Mouse (Mus musculus) C2C12 (cell line): ENCODE measurements at regions not wholly inside any gene's neighbourhood (a gene's known extent, or its start where the extent isn't known, plus 50 kb on each side); places are given as distances from the start of the nearest gene placed in this dataset.

Experiments used
- H3K27me3 ChIP-seq: one replicate; pipeline ENCODE4 v1.6.1; 2011; ENCODE audit not compliant: control insufficient read depth, insufficient read depth, insufficient read length
- H3K36me3 ChIP-seq: one replicate; pipeline ENCODE4 v1.6.1; 2011; ENCODE audit not compliant: control insufficient read depth, insufficient read depth
- H3K4me3 ChIP-seq: one replicate; pipeline ENCODE4 v1.5.1; 2011; ENCODE audit warnings: mild to moderate bottlenecking, control low read depth; ENCODE audit not compliant: poor library complexity, insufficient read depth, severe bottlenecking
- H3K79me2 ChIP-seq: one replicate; pipeline ENCODE4 v1.6.1; 2011; ENCODE audit not compliant: control insufficient read depth, insufficient read depth
- H3K79me3 ChIP-seq: one replicate; pipeline ENCODE4 v1.6.1; 2011; ENCODE audit warnings: low read depth, control low read depth
- H3ac ChIP-seq: one replicate; pipeline ENCODE3; 2011; ENCODE audit warnings: low read depth; ENCODE audit not compliant: control insufficient read depth, insufficient read length
- CEBPB ChIP-seq: IDR thresholded peaks from one replicate; pipeline ENCODE4 v1.6.1; 2011; ENCODE audit warnings: low read depth, mild to moderate bottlenecking, control low read depth, moderate library complexity
- CTCF ChIP-seq: IDR thresholded peaks from one replicate; pipeline ENCODE4 v1.5.1; 2011; ENCODE audit not compliant: control insufficient read depth, insufficient read depth, insufficient read length
- FOSL1 ChIP-seq: IDR thresholded peaks from one replicate; pipeline ENCODE4 v1.8.0; 2011; ENCODE audit warnings: mild to moderate bottlenecking, low read length; ENCODE audit not compliant: poor library complexity, insufficient read depth, severe bottlenecking
- MAX ChIP-seq: IDR thresholded peaks from one replicate; pipeline ENCODE4 v1.6.1; 2011; ENCODE audit warnings: mild to moderate bottlenecking, control low read depth
- MYOD1 ChIP-seq: IDR thresholded peaks from one replicate; pipeline ENCODE4 v1.6.1; 2011; ENCODE audit warnings: low read depth; ENCODE audit not compliant: control insufficient read depth, insufficient read length
- MYOG ChIP-seq: IDR thresholded peaks from one replicate; pipeline ENCODE4 v1.6.1; 2011; ENCODE audit not compliant: control insufficient read depth, insufficient read length; ENCODE audit errors: extremely low read depth
- USF1 ChIP-seq: IDR thresholded peaks from one replicate; pipeline ENCODE4 v1.6.1; 2011; ENCODE audit warnings: low read depth, mild to moderate bottlenecking, control low read depth, moderate library complexity

GRCm38 (mm10) chr6:51036553-51036952 is 382.3 kb upstream of the Npvf start:
- TF ChIP-seq USF1 = no peak
- TF ChIP-seq MYOG = no peak
- no peak for TF ChIP-seq MAX
- no peak for TF ChIP-seq FOSL1
- no peak for TF ChIP-seq CTCF
- no peak for TF ChIP-seq CEBPB
- no peak for TF ChIP-seq MYOD1
- H3K27me3 ChIP-seq = no peaks in the 10 kb centered on the region
- no peak overlapping the region for H3K4me3 ChIP-seq
- H3K79me3 ChIP-seq = no peaks in the 10 kb centered on the region
- H3ac ChIP-seq = no peak overlapping the region
- no peaks in the 10 kb centered on the region for H3K36me3 ChIP-seq
- H3K79me2 ChIP-seq = no peaks in the 10 kb centered on the region

GRCm38 (mm10) chr6:51036956-51037355 is 382.7 kb upstream of the Npvf start:
- H3K79me3 ChIP-seq = no peaks in the 10 kb centered on the region
- H3K36me3 ChIP-seq = no peaks in the 10 kb centered on the region
- no peaks in the 10 kb centered on the region for H3K79me2 ChIP-seq
- H3K4me3 ChIP-seq = no peak overlapping the region
- no peak for TF ChIP-seq CTCF
- TF ChIP-seq MYOD1 = no peak
- TF ChIP-seq USF1 = no peak
- no peak for TF ChIP-seq FOSL1
- no peak for TF ChIP-seq CEBPB
- TF ChIP-seq MYOG = no peak
- TF ChIP-seq MAX = no peak
- H3K27me3 ChIP-seq = no peaks in the 10 kb centered on the region
- H3ac ChIP-seq = no peak overlapping the region

GRCm38 (mm10) chr6:51039486-51040180 is 385.4 kb upstream of the Npvf start:
- Histone ChIP-seq H3K79me2 (no peaks in the 10 kb centered on the region), H3K79me3 (no peaks in the 10 kb centered on the region), H3K4me3 (no peak overlapping the region), H3ac (no peak overlapping the region), H3K36me3 (no peaks in the 10 kb centered on the region), H3K27me3 (peaks cover 4% of the 10 kb centered on the region)
- TF ChIP-seq MAX (no peak), MYOG (no peak), USF1 (no peak), MYOD1 (no peak), CTCF (no peak), FOSL1 (no peak), CEBPB (no peak)

- no peak for TF ChIP-seq MYOG
- no peak for TF ChIP-seq MAX
- no peak for TF ChIP-seq MYOD1
- TF ChIP-seq USF1 = no peak
- no peak for TF ChIP-seq CTCF
- no peak for TF ChIP-seq FOSL1
- TF ChIP-seq CEBPB = no peak
- H3K36me3 ChIP-seq = no peaks in the 10 kb centered on the region
- H3K27me3 ChIP-seq = peaks cover 12% of the 10 kb centered on the region
Measured at GRCm38 (mm10) chr6:51043970-51044369, 388.5 kb upstream of the Nfe2l3 start.

GRCm38 (mm10) chr6:51044873-51045272 is 387.6 kb upstream of the Nfe2l3 start:
- H3K27me3 ChIP-seq = peaks cover 12% of the 10 kb centered on the region
- no peaks in the 10 kb centered on the region for H3K79me2 ChIP-seq
- H3ac ChIP-seq = no peak overlapping the region
- no peaks in the 10 kb centered on the region for H3K36me3 ChIP-seq
- TF ChIP-seq MYOD1 = no peak
- no peak for TF ChIP-seq USF1
- no peak for TF ChIP-seq MYOG
- no peak for TF ChIP-seq FOSL1
- no peak overlapping the region for H3K4me3 ChIP-seq
- H3K79me3 ChIP-seq = no peaks in the 10 kb centered on the region

More at GRCm38 (mm10) chr6:51043970-51044369, 388.5 kb upstream of the Nfe2l3 start:
- Histone ChIP-seq H3K79me3 (no peaks in the 10 kb centered on the region), H3K79me2 (no peaks in the 10 kb centered on the region), H3K4me3 (no peak overlapping the region), H3ac (no peak overlapping the region)

GRCm38 (mm10) chr6:51052451-51052921 is 380.0 kb upstream of the Nfe2l3 start:
- Histone ChIP-seq H3K79me3 (no peaks in the 10 kb centered on the region), H3K36me3 (no peaks in the 10 kb centered on the region), H3K27me3 (peaks cover 8% of the 10 kb centered on the region), H3K4me3 (no peak overlapping the region), H3ac (no peak overlapping the region), H3K79me2 (no peaks in the 10 kb centered on the region)
- TF ChIP-seq CTCF (no peak), MYOD1 (no peak), MYOG (no peak), CEBPB (no peak), MAX (no peak), USF1 (no peak), FOSL1 (no peak)
